Mouse (Mus musculus): Measurements from ENCODE around the gene Atf7.

DNA sequence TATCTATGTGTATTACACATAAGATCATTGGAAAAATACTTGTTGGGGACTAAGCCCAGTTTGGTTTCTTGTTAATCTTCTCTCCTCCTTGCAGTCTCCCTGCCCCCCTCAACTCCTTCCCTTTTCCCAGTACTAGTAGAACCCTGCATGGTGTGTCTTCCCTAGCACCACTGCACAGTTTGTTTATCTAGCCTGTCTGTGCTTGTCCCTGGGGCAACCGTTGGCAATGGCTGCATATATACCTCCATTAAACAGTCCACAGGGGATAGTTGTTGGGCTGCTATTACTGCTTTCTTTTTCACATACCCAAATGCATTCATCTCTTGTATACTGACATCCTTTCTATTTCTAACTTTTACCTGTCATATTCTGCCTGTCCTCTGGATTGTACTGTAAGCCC, 137.6 kb downstream of the Atf7 start:
- TF ChIP-seq MYOD1 (IDR thresholded peaks at IDR 0.05; ENCODE audit: control insufficient read depth, insufficient read length, low read depth) (no peak), USF1 (IDR thresholded peaks at IDR 0.05; ENCODE audit: low read depth) (no peak), CTCF (IDR thresholded peaks at IDR 0.05; ENCODE audit: control insufficient read depth, insufficient read depth, insufficient read length) (no peak)

All from C2C12 (cell line).